Mouse (Mus musculus) forebrain, embryonic 12.5 days (tissue): ENCODE measurements around the gene Bmi1. TPM values are rescaled to one million over a fixed set of nuclear protein-coding genes. Genes with fewer than 3 reads are reported as not detected.

Experiments used
- ATAC-seq: fragments of 200-750 bp; cut with Nextera tagmentation; 2 replicates; pipeline ENCODE4 v1.8.0; 2017; ENCODE audit warnings: moderate TSS enrichment; ENCODE audit not compliant: low FRiP score
- H3K27ac ChIP-seq: fragments of 300-500 bp; sonication (generic); 2 replicates; pipeline ENCODE4 v1.5.1; 2016; ENCODE audit warnings: mild to moderate bottlenecking
- H3K27me3 ChIP-seq: fragments of 300-500 bp; sonication (generic); 2 replicates; pipeline ENCODE4 v1.6.1; 2016; ENCODE audit warnings: mild to moderate bottlenecking
- H3K36me3 ChIP-seq: fragments of 300-500 bp; sonication (generic); replicated peaks from 2 replicates; pipeline ENCODE4 v1.6.1; 2016; ENCODE audit warnings: mild to moderate bottlenecking
- H3K4me1 ChIP-seq: fragments of 300-500 bp; sonication (generic); 2 replicates; pipeline ENCODE4 v1.6.1; 2016
- H3K4me2 ChIP-seq: fragments of 300-500 bp; sonication (generic); 2 replicates; pipeline ENCODE4 v1.6.1; 2016; ENCODE audit warnings: mild to moderate bottlenecking, moderate library complexity
- H3K4me3 ChIP-seq: fragments of 300-500 bp; sonication (generic); replicated peaks from 2 replicates; pipeline ENCODE4 v1.5.1; 2016; ENCODE audit warnings: mild to moderate bottlenecking
- H3K9ac ChIP-seq: fragments of 300-500 bp; sonication (generic); 2 replicates; pipeline ENCODE4 v1.6.1; 2016; ENCODE audit warnings: mild to moderate bottlenecking
- H3K9me3 ChIP-seq: fragments of 300-500 bp; sonication (generic); 2 replicates; pipeline ENCODE4 v1.6.1; 2016
- WGBS: fragments of 180-500 bp; shearing (Covaris S2); methylation state at CpG from one replicate; pipeline ENCODE4 v1.1.7; 2016; 5-methylcytosine and 5-hydroxymethylcytosine counted together
- polyA plus RNA-seq: library from polyadenylated mRNA; unstranded; fragments of >200 nt; fragmentation: Nextera tagmentation; extraction: Ambion mirVana; gene quantifications from 2 replicates; pipeline ENCODE4 v1.2.1, GENCODE M21; 2016

Gene Bmi1
- polyA plus RNA-seq, 1 experiment from 2014 or later, result 43.9 TPM

- peak overlapping the region; percentile 10; the same call in 1 of the 2 replicates for H3K4me2 ChIP-seq
- H3K27me3 ChIP-seq, result peaks cover 61% of the 10 kb centered on the region
- under 1% methylated on average over 56 of the region's 56 CpGs for WGBS
- H3K27ac ChIP-seq, result no peak overlapping the region
- 0 out of 2 replicates have a peak, but pooled peaks have one; percentile 13 for ATAC-seq
- H3K4me3 ChIP-seq, result peak overlapping the region; percentile 13; the same call in 1 of the 2 replicates
- H3K4me1 ChIP-seq, result peaks cover 20% of the 10 kb centered on the region
- no peaks in the 10 kb centered on the region for H3K36me3 ChIP-seq
- no peak overlapping the region for H3K9ac ChIP-seq
- H3K9me3 ChIP-seq, result no peaks in the 10 kb centered on the region
Observed at GRCm38 (mm10) chr2:18698663-18699385, 22.0 kb downstream of the Bmi1 start.

GRCm38 (mm10) chr2:18699401-18699990 is 22.7 kb downstream of the Bmi1 start:
- peaks cover 62% of the 10 kb centered on the region for H3K27me3 ChIP-seq
- WGBS, result under 1% methylated on average over 11 of the region's 11 CpGs
- H3K27ac ChIP-seq, result no peak overlapping the region
- H3K4me2 ChIP-seq, result no peak overlapping the region
- H3K4me3 ChIP-seq, result peak overlapping the region; percentile 13; the same call in 1 of the 2 replicates
- H3K36me3 ChIP-seq, result no peaks in the 10 kb centered on the region
- peaks cover 14% of the 10 kb centered on the region for H3K4me1 ChIP-seq
- ATAC-seq, result no peak
- no peak overlapping the region for H3K9ac ChIP-seq
- no peaks in the 10 kb centered on the region for H3K9me3 ChIP-seq

- ATAC-seq, result no peak
- Histone ChIP-seq H3K4me3 (no peak overlapping the region), H3K9me3 (no peaks in the 10 kb centered on the region), H3K9ac (no peak overlapping the region), H3K4me2 (no peak overlapping the region), H3K27me3 (peaks cover 17% of the 10 kb centered on the region), H3K27ac (no peak overlapping the region), H3K36me3 (no peaks in the 10 kb centered on the region), H3K4me1 (no peaks in the 10 kb centered on the region)
- WGBS, result 74% methylated on average over 3 of the region's 3 CpGs
Observed at GRCm38 (mm10) chr2:18710356-18710755, 33.5 kb downstream of the Bmi1 start.

GRCm38 (mm10) chr2:18713071-18713470 is 36.3 kb downstream of the Bmi1 start:
- no peaks in the 10 kb centered on the region for H3K36me3 ChIP-seq
- no peak overlapping the region for H3K4me3 ChIP-seq
- H3K27ac ChIP-seq, result no peak overlapping the region
- no peak for ATAC-seq
- H3K27me3 ChIP-seq, result peaks cover 20% of the 10 kb centered on the region; the same call in 1 of the 2 replicates
- no peak overlapping the region for H3K4me2 ChIP-seq
- no peaks in the 10 kb centered on the region for H3K4me1 ChIP-seq
- no peak overlapping the region for H3K9ac ChIP-seq
- no peaks in the 10 kb centered on the region for H3K9me3 ChIP-seq
- 75% methylated on average over 2 of the region's 2 CpGs for WGBS

GRCm38 (mm10) chr2:18714337-18714736 is 37.5 kb downstream of the Bmi1 start:
- Histone ChIP-seq H3K4me1 (no peaks in the 10 kb centered on the region), H3K9ac (no peak overlapping the region), H3K27me3 (peaks cover 25% of the 10 kb centered on the region; the same call in 1 of the 2 replicates), H3K27ac (no peak overlapping the region), H3K9me3 (no peaks in the 10 kb centered on the region), H3K4me3 (no peak overlapping the region), H3K4me2 (no peak overlapping the region), H3K36me3 (no peaks in the 10 kb centered on the region)
- no peak for ATAC-seq
- WGBS, result 82% methylated on average over 3 of the region's 3 CpGs

- Histone ChIP-seq H3K36me3 (no peaks in the 10 kb centered on the region), H3K27ac (no peak overlapping the region), H3K4me2 (no peak overlapping the region), H3K27me3 (peaks cover 39% of the 10 kb centered on the region), H3K4me1 (no peaks in the 10 kb centered on the region), H3K9ac (no peak overlapping the region), H3K9me3 (no peaks in the 10 kb centered on the region), H3K4me3 (no peak overlapping the region)
- ATAC-seq, result no peak
- WGBS, result 89% methylated on average over 4 of the region's 4 CpGs
Observed at GRCm38 (mm10) chr2:18718521-18718920, 41.7 kb downstream of the Bmi1 start.

GRCm38 (mm10) chr2:18722208-18722830 is 45.5 kb downstream of the Bmi1 start:
- Histone ChIP-seq H3K4me3 (no peak overlapping the region), H3K27me3 (peaks cover 50% of the 10 kb centered on the region)
- 18% methylated on average over 3 of the region's 3 CpGs for WGBS

GRCm38 (mm10) chr2:18724462-18724861 is 47.6 kb downstream of the Bmi1 start:
- H3K36me3 ChIP-seq, result no peaks in the 10 kb centered on the region
- no peak overlapping the region for H3K9ac ChIP-seq
- H3K9me3 ChIP-seq, result no peaks in the 10 kb centered on the region
- ATAC-seq, result no peak
- no peak overlapping the region for H3K4me3 ChIP-seq
- no peak overlapping the region for H3K27ac ChIP-seq
- H3K4me1 ChIP-seq, result no peaks in the 10 kb centered on the region
- no peak overlapping the region for H3K4me2 ChIP-seq
- 83% methylated on average over 1 of the region's 1 CpGs for WGBS
- peaks cover 56% of the 10 kb centered on the region for H3K27me3 ChIP-seq

More at GRCm38 (mm10) chr2:18722208-18722830, 45.5 kb downstream of the Bmi1 start:
- no peaks in the 10 kb centered on the region for H3K9me3 ChIP-seq
- H3K9ac ChIP-seq, result no peak overlapping the region
- H3K4me1 ChIP-seq, result no peaks in the 10 kb centered on the region
- no peak overlapping the region for H3K4me2 ChIP-seq
- no peak overlapping the region for H3K27ac ChIP-seq
- H3K36me3 ChIP-seq, result no peaks in the 10 kb centered on the region
- no peak for ATAC-seq

- no peak overlapping the region for H3K9ac ChIP-seq
- no peak overlapping the region for H3K4me2 ChIP-seq
- H3K4me3 ChIP-seq, result no peak overlapping the region
- peaks cover 58% of the 10 kb centered on the region for H3K27me3 ChIP-seq
- no peak overlapping the region for H3K27ac ChIP-seq
- no peaks in the 10 kb centered on the region for H3K4me1 ChIP-seq
- H3K36me3 ChIP-seq, result no peaks in the 10 kb centered on the region
- 89% methylated on average over 4 of the region's 4 CpGs for WGBS
- H3K9me3 ChIP-seq, result no peaks in the 10 kb centered on the region
- no peak for ATAC-seq
Observed at GRCm38 (mm10) chr2:18725880-18726279, 49.1 kb downstream of the Bmi1 start.

- Histone ChIP-seq H3K4me3 (no peak overlapping the region), H3K9me3 (no peaks in the 10 kb centered on the region), H3K4me1 (peaks cover 14% of the 10 kb centered on the region), H3K4me2 (peak overlapping the region; percentile 25), H3K9ac (no peak overlapping the region), H3K27me3 (peaks cover 43% of the 10 kb centered on the region), H3K36me3 (no peaks in the 10 kb centered on the region), H3K27ac (no peak overlapping the region)
- peak; percentile 88 for ATAC-seq
- 22% methylated on average over 9 of the region's 9 CpGs for WGBS
Observed at GRCm38 (mm10) chr2:18731718-18732117, 54.9 kb downstream of the Bmi1 start.

- H3K4me1 ChIP-seq, result peaks cover 14% of the 10 kb centered on the region
- H3K4me2 ChIP-seq, result no peak overlapping the region
- H3K27me3 ChIP-seq, result peaks cover 23% of the 10 kb centered on the region
- no peak for ATAC-seq
- no peak overlapping the region for H3K27ac ChIP-seq
- 25% methylated on average over 5 of the region's 5 CpGs for WGBS
- H3K36me3 ChIP-seq, result no peaks in the 10 kb centered on the region
- no peaks in the 10 kb centered on the region for H3K9me3 ChIP-seq
- H3K9ac ChIP-seq, result no peak overlapping the region
- no peak overlapping the region for H3K4me3 ChIP-seq
Observed at GRCm38 (mm10) chr2:18734394-18735127, 57.7 kb downstream of the Bmi1 start.
